Mouse (Mus musculus) heart, embryonic 13.5 days (tissue): ENCODE data around the gene Shroom3. TPM values are rescaled to one million over a fixed set of nuclear protein-coding genes. Genes with fewer than 3 reads are reported as not detected.

ENCODE experiments used
- ATAC-seq: fragments of 200-750 bp; cut with Nextera tagmentation; 2 replicates; pipeline ENCODE4 v1.8.0; 2017; ENCODE audit warnings: moderate TSS enrichment; ENCODE audit not compliant: insufficient number of reproducible peaks, low FRiP score, low TSS enrichment; ENCODE audit errors: extremely low read depth
- H3K27ac ChIP-seq: fragments of 300-500 bp; sonication (generic); replicated peaks from 2 replicates; pipeline ENCODE4 v1.5.1; 2015; ENCODE audit warnings: moderate library complexity, mild to moderate bottlenecking, inconsistent platforms
- H3K27me3 ChIP-seq: fragments of 300-500 bp; sonication (generic); replicated peaks from 2 replicates; pipeline ENCODE4 v1.6.1; 2015; ENCODE audit warnings: mild to moderate bottlenecking, inconsistent platforms
- H3K36me3 ChIP-seq: fragments of 300-500 bp; sonication (generic); 2 replicates; pipeline ENCODE4 v1.6.1; 2015; ENCODE audit warnings: mild to moderate bottlenecking, inconsistent platforms
- H3K4me1 ChIP-seq: fragments of 300-500 bp; sonication (generic); 2 replicates; pipeline ENCODE4 v1.6.1; 2015; ENCODE audit warnings: inconsistent platforms
- H3K4me2 ChIP-seq: fragments of 300-500 bp; sonication (generic); 2 replicates; pipeline ENCODE4 v1.6.1; 2015; ENCODE audit warnings: inconsistent platforms, mild to moderate bottlenecking, moderate library complexity
- H3K4me3 ChIP-seq: fragments of 300-500 bp; sonication (generic); 2 replicates; pipeline ENCODE4 v1.5.1; 2015; ENCODE audit warnings: moderate library complexity, mild to moderate bottlenecking, inconsistent platforms
- H3K9ac ChIP-seq: fragments of 300-500 bp; sonication (generic); 2 replicates; pipeline ENCODE4 v1.6.1; 2015; ENCODE audit warnings: inconsistent platforms, mild to moderate bottlenecking, moderate library complexity
- H3K9me3 ChIP-seq: fragments of 300-500 bp; sonication (generic); 2 replicates; pipeline ENCODE4 v1.6.1; 2016; ENCODE audit warnings: inconsistent platforms
- WGBS: fragments of 180-500 bp; shearing (Covaris S2); methylation state at CpG from one replicate; pipeline ENCODE4 v1.1.7; 2015; ENCODE audit warnings: mixed read lengths; 5-methylcytosine and 5-hydroxymethylcytosine counted together
- polyA plus RNA-seq: library from polyadenylated mRNA; unstranded; fragments of >200 nt; fragmentation: Nextera tagmentation; extraction: Ambion mirVana; gene quantifications from 2 replicates; pipeline ENCODE4 v1.2.1, GENCODE M21; 2015

Gene Shroom3
- polyA plus RNA-seq, 1 experiment from 2014 or later, result 10.3 TPM

- Histone ChIP-seq H3K9me3 (peaks cover 6% of the 10 kb centered on the region; the same call in 1 of the 2 replicates), H3K27ac (no peak overlapping the region), H3K9ac (no peak overlapping the region), H3K4me3 (no peak overlapping the region), H3K4me1 (peaks cover 25% of the 10 kb centered on the region), H3K4me2 (no peak overlapping the region), H3K36me3 (0 out of 2 replicates have a peak, but pooled peaks cover 2% of the 10 kb centered on the region), H3K27me3 (no peaks in the 10 kb centered on the region)
- ATAC-seq, result no peak
These were observed 97.8 kb downstream of the Shroom3 start for GRCm38 (mm10) chr5:92781082-92781481.

GRCm38 (mm10) chr5:92784037-92784860 is 101.0 kb downstream of the Shroom3 start:
- H3K27me3 ChIP-seq, result no peaks in the 10 kb centered on the region
- H3K9ac ChIP-seq, result no peak overlapping the region
- H3K4me3 ChIP-seq, result no peak overlapping the region
- 39% methylated on average over 6 of the region's 6 CpGs for WGBS
- no peak for ATAC-seq
- H3K9me3 ChIP-seq, result peaks cover 6% of the 10 kb centered on the region; the same call in 1 of the 2 replicates
- 0 out of 2 replicates have a peak, but pooled peaks cover 2% of the 10 kb centered on the region for H3K36me3 ChIP-seq
- H3K4me2 ChIP-seq, result no peak overlapping the region
- H3K4me1 ChIP-seq, result peaks cover 36% of the 10 kb centered on the region
- peak overlapping the region; percentile 14; the same call in 1 of the 2 replicates for H3K27ac ChIP-seq

DNA sequence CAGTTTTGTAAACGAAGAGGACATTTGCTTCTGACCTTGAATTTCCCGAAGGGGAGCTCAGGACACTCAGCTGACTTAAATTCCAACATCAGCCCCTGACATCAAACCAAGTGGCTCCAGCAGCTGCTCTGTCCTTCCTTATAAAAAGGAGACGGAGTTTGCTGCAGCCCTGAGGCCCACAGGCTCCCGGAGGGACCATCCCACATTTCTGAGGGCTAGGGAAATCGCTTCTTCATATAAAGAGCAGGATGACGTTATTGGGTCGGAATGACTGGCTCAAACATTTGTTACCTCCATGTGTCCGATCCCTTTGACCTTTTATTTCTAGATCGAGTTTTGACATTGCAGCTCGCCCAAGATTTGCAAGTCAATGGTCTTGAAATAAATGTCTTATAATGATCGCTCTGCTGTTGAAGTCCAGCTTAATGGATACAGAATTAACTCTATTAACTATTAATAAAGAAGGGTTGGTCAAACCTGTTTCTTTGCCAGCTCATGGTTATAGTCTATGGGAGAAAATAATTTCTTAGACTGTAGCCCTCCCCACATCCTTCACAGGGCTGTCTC is 102.7 kb downstream of the Shroom3 start:
- H3K9me3 ChIP-seq, result peaks cover 2% of the 10 kb centered on the region; the same call in 1 of the 2 replicates
- ATAC-seq, result no peak
- H3K4me1 ChIP-seq, result peaks cover 44% of the 10 kb centered on the region
- H3K27ac ChIP-seq, result no peak overlapping the region
- H3K36me3 ChIP-seq, result 0 out of 2 replicates have a peak, but pooled peaks cover 2% of the 10 kb centered on the region
- H3K4me2 ChIP-seq, result no peak overlapping the region
- H3K9ac ChIP-seq, result no peak overlapping the region
- H3K4me3 ChIP-seq, result no peak overlapping the region
- H3K27me3 ChIP-seq, result no peaks in the 10 kb centered on the region
- 75% methylated on average over 11 of the region's 11 CpGs for WGBS

GRCm38 (mm10) chr5:92788990-92789389 is 105.8 kb downstream of the Shroom3 start:
- Histone ChIP-seq H3K9ac (no peak overlapping the region), H3K36me3 (no peaks in the 10 kb centered on the region), H3K27me3 (no peaks in the 10 kb centered on the region), H3K9me3 (no peaks in the 10 kb centered on the region), H3K27ac (peak overlapping the region; percentile 74), H3K4me2 (no peak overlapping the region), H3K4me3 (no peak overlapping the region), H3K4me1 (peaks cover 34% of the 10 kb centered on the region)
- 45% methylated on average over 8 of the region's 8 CpGs for WGBS
- 0 out of 2 replicates have a peak, but pooled peaks have one; percentile 7 for ATAC-seq

DNA sequence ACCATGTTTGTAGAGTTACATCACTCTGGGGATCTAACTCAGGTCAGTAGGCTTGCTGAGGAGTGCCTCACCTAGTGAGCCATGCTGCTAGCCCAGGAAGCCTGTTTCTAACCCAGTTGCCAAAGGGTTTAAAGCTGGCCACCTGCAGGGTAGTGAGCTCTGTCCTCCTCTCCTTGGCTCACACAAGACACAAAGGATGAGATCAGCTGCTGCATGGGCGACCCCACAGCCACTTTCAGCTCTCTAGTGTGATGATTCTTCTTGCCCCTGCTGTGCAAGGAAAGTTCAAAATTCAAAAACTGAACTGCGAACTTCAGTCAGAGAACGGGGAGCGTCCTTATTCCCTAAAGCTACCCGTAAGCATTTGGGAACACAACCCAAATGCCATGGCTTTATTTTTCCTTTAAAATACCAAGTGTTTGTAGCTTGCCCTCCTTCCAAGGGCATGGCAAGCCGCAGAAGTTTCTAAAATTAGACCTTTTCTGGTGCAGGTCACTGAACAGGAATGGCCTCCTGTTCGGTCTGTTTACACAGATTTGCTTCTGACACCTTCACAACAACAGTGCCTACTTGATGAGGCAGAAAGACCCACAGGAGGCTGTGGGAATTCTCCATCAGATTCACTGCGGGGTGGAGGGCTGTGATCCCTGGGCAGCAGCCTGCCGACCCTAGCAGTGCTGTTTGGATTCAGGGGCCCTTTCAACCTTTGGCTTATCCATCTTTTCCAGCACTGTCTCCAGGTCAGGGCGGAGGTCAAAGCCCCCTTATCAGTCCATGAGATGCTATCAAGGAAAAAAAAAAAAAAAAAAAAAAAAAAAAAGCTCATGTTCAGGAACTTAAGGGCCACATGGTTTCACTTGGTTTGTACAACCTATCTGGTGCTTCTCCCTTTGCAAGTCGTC is 113.1 kb downstream of the Shroom3 start:
- Histone ChIP-seq H3K4me1 (peaks cover 20% of the 10 kb centered on the region), H3K9me3 (0 out of 2 replicates have a peak, but pooled peaks cover 7% of the 10 kb centered on the region), H3K27ac (peak overlapping the region; percentile 73), H3K36me3 (peaks cover 6% of the 10 kb centered on the region; the same call in 1 of the 2 replicates), H3K9ac (peak overlapping the region; percentile 35; the same call in 1 of the 2 replicates), H3K27me3 (no peaks in the 10 kb centered on the region), H3K4me2 (no peak overlapping the region), H3K4me3 (no peak overlapping the region)
- no peak for ATAC-seq
- 33% methylated on average over 11 of the region's 11 CpGs for WGBS

DNA sequence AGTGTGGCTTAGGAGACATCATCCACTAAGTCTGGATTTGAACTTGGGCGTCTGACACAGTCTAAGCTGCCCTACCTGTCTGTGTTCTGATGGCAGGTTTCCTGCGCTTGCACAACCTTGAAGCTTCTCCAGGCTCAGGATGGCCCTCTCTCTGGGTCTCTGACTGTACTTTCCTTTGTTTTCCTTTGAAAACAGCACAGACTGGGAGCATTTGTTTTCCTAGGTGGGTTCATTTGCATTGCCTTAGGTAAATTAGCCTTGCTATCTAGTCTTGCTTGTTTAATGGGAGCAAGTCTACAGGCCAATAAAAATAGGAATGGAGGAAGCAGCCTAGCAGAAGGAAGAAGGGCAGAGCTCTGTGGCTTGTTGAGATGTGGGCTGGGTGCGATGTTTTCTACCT is 114.7 kb downstream of the Shroom3 start:
- H3K4me3 ChIP-seq, result no peak overlapping the region
- peaks cover 25% of the 10 kb centered on the region for H3K4me1 ChIP-seq
- no peaks in the 10 kb centered on the region for H3K27me3 ChIP-seq
- no peak overlapping the region for H3K9ac ChIP-seq
- 85% methylated on average over 3 of the region's 3 CpGs for WGBS
- H3K27ac ChIP-seq, result no peak overlapping the region
- ATAC-seq, result no peak
- H3K4me2 ChIP-seq, result no peak overlapping the region
- peaks cover 6% of the 10 kb centered on the region; the same call in 1 of the 2 replicates for H3K36me3 ChIP-seq
- 0 out of 2 replicates have a peak, but pooled peaks cover 7% of the 10 kb centered on the region for H3K9me3 ChIP-seq

GRCm38 (mm10) chr5:92804379-92804778 is 121.1 kb downstream of the Shroom3 start:
- H3K27ac ChIP-seq, result peak overlapping the region; percentile 25; the same call in 1 of the 2 replicates
- 33% methylated on average over 7 of the region's 7 CpGs for WGBS
- no peaks in the 10 kb centered on the region for H3K27me3 ChIP-seq
- no peak overlapping the region for H3K4me3 ChIP-seq
- H3K4me1 ChIP-seq, result peaks cover 42% of the 10 kb centered on the region
- peak overlapping the region; percentile 33 for H3K4me2 ChIP-seq
- H3K9me3 ChIP-seq, result no peaks in the 10 kb centered on the region
- no peaks in the 10 kb centered on the region for H3K36me3 ChIP-seq
- peak overlapping the region; percentile 28; the same call in 1 of the 2 replicates for H3K9ac ChIP-seq
- no peak for ATAC-seq

DNA sequence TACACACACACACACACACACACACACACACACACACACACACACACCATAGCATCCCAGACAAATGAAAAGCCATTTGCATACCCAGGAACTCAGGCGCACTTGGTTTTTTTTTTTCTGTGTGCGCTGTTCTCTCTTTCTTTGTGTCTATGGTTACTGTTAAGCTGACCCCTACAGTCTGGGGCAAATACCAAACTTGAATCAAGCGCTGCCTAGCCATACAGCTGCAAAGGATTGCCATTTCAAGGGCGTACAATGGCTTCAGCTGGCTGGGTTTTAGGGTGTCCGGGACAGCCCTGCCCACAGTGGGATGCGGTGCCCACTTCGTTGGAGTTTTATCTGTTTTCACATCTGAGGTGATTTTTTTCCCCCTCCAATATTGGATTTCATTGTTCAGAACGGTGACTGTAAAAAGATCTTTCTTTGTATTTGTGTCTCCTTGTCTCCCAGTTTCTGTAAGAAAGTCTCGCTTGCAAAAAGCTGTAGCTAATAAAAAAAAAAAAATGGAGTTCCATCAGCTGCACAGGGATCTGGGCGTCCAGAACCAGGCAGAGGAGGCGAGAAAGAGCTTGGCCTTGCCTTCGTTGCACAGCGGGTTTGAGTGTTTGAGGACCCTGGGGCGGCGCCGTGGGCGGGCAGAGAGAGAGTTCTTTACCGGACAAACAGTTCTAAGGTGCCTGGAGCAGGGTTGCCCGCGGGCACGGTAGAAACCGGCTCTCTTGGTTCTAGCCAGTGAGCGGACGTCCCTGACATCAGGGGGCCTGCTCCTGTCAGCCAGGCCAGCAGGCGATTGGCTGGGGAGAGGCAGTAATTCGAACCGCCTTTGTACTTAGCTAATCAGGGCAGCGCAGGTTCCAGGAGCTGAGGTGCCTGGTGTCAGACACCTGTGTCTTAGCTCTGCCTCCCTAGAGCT is 125.5 kb downstream of the Shroom3 start:
- no peaks in the 10 kb centered on the region for H3K27me3 ChIP-seq
- no peaks in the 10 kb centered on the region for H3K9me3 ChIP-seq
- peak overlapping the region; percentile 73 for H3K4me2 ChIP-seq
- 5% methylated on average over 28 of the region's 28 CpGs for WGBS
- H3K27ac ChIP-seq, result peak overlapping the region; percentile 87
- H3K9ac ChIP-seq, result peak overlapping the region; percentile 79
- ATAC-seq, result peak; percentile 55; the same call in 1 of the 2 replicates
- peaks cover 68% of the 10 kb centered on the region for H3K4me1 ChIP-seq
- 0 out of 2 replicates have a peak, but pooled peaks cover 3% of the 10 kb centered on the region for H3K36me3 ChIP-seq
- peak overlapping the region; percentile 57 for H3K4me3 ChIP-seq

- WGBS, result 20% methylated on average over 13 of the region's 13 CpGs
- peaks cover 63% of the 10 kb centered on the region for H3K4me1 ChIP-seq
- no peak for ATAC-seq
These were observed 126.1 kb downstream of the Shroom3 start for GRCm38 (mm10) chr5:92809416-92809750.

GRCm38 (mm10) chr5:92810922-92811533 is 127.8 kb downstream of the Shroom3 start:
- peak overlapping the region; percentile 57 for H3K4me3 ChIP-seq
- WGBS, result 12% methylated on average over 9 of the region's 9 CpGs
- 0 out of 2 replicates have a peak overlapping the region, but pooled peaks have one; percentile 26 for H3K9ac ChIP-seq
- 0 out of 2 replicates have a peak, but pooled peaks cover 5% of the 10 kb centered on the region for H3K36me3 ChIP-seq
- ATAC-seq, result no peak
- H3K4me2 ChIP-seq, result peak overlapping the region; percentile 73
- peak overlapping the region; percentile 87 for H3K27ac ChIP-seq
- H3K9me3 ChIP-seq, result no peaks in the 10 kb centered on the region
- H3K27me3 ChIP-seq, result no peaks in the 10 kb centered on the region
- peaks cover 71% of the 10 kb centered on the region for H3K4me1 ChIP-seq

More at GRCm38 (mm10) chr5:92809416-92809750, 126.1 kb downstream of the Shroom3 start:
- H3K4me3 ChIP-seq, result peak overlapping the region; percentile 57
- H3K4me2 ChIP-seq, result peak overlapping the region; percentile 73
- no peaks in the 10 kb centered on the region for H3K27me3 ChIP-seq
- H3K9ac ChIP-seq, result peak overlapping the region; percentile 79
- H3K27ac ChIP-seq, result peak overlapping the region; percentile 87
- 0 out of 2 replicates have a peak, but pooled peaks cover 5% of the 10 kb centered on the region for H3K36me3 ChIP-seq
- H3K9me3 ChIP-seq, result no peaks in the 10 kb centered on the region
